Mouse (Mus musculus): Measurements from ENCODE around the gene Nipa1.
"Not testable (repeated sequence)": the region's sequence is repeated elsewhere in the genome, so short reads cannot be mapped to it uniquely, and the experiment has no call there.

Nipa1 gene

GRCm38 (mm10) chr7:56019930-56020253, at the start of gene Nipa1:
Gene Nipa1, minus strand, starts transcription at chr7:56019954.
- no peak for DNase-seq (ENCODE audit: low spot score)

GRCm38 (mm10) chr7:56066634-56067033, 46.9 kb upstream of the Nipa1 start:
- no peak for DNase-seq (ENCODE audit: low spot score)

DNA sequence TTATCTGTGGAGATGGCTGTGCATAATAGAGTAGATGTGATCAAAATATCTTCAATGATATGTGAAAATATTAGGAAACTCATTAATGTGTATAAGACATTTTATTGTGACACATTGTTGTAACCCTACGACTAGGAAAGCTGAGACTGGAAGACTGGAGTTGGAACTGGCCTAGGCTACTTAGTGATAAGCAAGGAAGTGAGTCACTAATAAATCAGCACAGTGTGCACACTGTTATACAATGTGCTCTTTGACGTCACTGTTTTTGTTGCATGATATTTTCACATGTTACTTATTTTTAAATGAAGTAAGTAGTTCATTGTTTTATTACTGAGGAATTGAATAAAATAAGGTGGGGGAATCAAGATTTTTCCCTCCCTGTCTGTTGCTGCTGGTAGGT, 46.4 kb upstream of the Nipa1 start:
- no peak for DNase-seq (ENCODE audit: low spot score)

GRCm38 (mm10) chr7:56064876-56065275, 45.1 kb upstream of the Nipa1 start:
- no peak for DNase-seq (ENCODE audit: low spot score)

- DNase-seq (ENCODE audit: low spot score) = no peak
These were observed 35.6 kb upstream of the Nipa1 start for GRCm38 (mm10) chr7:56055338-56055737.

- no peak for DNase-seq (ENCODE audit: low spot score)
These were observed 33.2 kb upstream of the Nipa1 start for GRCm38 (mm10) chr7:56052996-56053395.

DNA sequence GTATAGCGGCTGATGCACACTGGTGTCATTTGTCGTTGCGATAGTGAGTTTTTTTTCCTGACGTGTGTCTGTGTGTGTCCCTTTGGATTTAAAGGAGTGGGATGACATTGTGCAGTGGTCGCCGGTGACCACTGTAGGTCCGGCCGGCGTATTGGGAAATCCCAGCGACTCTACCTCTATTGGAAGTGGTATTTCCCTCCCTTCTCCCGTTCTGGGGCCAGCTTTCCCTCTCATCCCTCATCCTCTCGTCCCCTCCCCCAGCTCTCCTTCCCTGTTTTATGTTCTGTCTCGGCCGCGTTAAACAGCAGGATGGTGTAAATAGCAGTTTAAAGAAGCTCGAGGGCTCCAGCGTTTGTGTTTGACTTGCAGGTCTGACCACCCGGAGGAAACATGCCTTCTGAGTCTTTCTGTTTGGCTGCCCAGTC, 30.7 kb upstream of the Nipa1 start:
- no peak for DNase-seq (ENCODE audit: low spot score)

DNA sequence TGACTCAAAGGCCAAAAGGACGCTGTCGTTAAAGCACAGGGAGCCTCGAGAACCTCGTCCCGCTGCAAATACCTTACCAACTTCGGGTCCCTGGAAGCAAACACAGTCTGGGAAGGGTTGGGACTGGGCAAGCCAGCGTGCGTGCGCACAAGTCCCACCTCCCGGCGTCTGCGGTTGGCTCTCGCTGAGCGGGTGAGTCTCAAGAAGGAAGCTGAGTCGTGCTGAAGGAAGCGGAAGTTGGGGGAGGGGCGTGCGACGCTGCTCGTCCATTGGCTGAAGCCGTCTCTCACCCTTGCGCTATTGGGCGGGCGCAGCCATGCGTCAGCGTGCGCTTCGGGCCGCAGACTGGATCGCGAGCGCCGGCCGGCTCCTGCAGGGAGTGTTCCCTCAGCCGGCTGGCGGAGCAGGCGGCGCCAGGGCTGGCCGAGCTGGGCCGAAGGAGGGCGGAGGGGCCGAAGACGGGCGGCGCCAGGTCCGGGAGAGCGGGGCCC, 30.1 kb upstream of the Nipa1 start, which contains the start of gene Herc2:
Herc2 (plus strand) TSS at position 366 of the 491 bp plus-strand sequence.
- peak; percentile 95 for DNase-seq (ENCODE audit: low spot score)

DNA sequence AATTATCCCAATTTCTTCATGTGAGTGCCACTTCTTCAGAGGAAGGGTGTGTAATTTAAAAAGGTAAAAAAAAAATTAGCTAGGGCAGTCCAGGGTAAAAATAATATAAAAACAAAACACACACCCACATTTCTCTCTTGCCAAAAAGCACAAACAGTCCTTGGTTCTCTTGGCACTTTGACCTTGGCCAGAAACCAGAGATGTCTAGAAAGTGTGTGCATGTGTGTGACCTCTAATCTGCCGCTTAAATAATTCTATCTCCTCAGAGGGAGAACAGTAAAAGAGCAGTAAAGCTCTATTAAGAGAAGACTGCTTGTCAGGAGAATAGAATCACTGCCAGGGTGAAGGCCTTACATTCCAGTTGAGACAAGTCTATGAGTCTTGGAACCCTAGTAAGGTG, 27.4 kb upstream of the Nipa1 start:
- DNase-seq (ENCODE audit: low spot score) = no peak

DNA sequence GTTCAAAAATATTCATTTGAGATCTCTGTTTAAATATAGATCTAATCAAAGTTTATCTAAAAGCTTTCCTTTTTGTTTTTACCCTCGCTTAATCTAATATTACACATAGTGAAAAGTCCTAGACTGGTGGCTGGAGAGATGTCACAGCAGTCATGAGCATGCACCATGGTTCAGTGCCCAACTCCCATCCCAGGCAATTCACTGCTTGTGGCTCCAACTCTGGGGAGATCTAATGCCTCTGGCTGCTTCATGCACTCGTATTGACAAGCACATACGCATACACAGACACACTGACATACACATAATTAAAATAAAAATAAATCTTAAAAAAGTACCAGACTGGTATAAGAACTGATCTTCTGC, 24.5 kb upstream of the Nipa1 start:
- no peak for DNase-seq (ENCODE audit: low spot score)

DNA sequence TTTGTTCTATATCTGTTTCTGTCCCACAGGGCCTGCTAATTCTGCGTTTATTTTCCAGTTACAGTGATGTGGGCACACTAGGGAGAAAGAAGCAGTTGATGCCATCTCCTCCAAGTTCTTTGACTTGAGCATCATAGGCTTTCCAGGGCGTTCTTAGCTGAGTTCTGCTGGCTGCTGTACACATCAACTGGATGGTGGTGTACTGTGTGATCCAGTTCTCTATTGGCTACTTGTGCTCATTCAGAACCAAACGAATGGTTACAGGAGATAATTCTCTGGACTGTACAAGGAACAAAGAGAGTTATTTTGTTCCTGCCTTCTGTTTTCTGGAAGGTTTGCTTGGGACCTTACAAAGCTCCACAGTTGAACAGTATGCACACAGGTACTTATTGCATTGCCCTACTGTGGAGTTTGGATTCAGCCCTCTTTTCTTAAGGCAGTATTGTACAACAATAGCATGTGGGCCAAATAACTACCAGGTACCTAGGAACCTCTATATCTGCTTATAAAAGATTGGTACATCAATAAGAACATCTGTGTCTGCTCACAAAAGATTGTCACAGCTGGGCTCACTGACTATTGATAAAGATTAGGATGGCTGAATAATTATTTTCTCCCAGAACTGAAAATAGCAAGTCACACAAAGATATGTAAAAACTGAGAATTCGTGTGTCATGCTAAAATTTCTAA, 24.0 kb upstream of the Nipa1 start:
- no peak for DNase-seq (ENCODE audit: low spot score)

GRCm38 (mm10) chr7:56042353-56042752, 22.6 kb upstream of the Nipa1 start:
- DNase-seq (ENCODE audit: low spot score) = peak; percentile 42

- no peak for DNase-seq (ENCODE audit: low spot score)
These were observed 3.8 kb upstream of the Nipa1 start for GRCm38 (mm10) chr7:56023586-56023985.

DNA sequence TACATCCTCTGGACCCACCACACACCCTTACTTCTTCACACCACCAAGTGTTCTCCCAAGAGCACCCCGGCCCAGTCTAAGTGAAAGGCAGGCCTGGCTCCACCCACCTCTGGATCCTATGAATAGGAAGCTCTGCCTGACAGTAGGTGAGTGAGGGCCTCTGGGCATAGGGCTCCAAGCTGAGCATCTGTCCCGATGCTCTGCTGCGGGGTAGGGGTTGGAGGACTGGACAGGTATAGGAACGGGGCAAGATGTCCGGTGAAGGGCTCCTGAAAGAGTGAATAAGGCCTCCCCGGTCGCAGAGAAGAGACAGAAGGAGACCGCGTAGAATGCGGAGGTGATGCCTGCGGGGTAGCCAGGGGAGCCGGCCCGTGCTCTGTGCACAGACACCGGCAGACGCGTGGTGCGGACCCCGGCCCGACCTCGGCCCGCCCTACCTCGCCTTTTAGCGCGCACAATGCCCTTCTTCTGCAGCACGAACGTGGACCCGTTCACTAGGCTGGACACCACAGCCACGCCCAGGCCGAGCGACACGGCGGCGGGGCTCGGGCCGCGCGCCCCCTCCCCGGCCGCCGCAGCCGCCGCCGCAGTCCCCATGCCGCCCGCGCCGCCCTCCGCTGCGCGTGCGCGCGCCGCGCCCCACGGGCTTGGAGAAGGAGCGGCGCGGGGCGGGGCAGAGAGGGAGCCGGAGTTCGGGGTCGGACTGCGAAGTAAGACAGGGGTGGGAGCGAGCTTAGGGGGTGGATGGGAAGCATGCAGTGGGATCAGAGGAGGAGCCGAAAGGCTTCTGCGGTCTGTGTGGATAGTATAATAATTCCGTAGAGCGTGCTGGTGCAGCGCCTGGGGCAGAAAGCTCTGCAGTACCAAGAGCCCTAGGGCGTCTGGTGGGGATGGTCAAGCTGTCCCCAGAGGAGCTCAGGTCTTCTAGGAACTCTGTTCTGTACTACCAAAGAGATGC, 503 bp downstream of the Nipa1 start:
- DNase-seq (ENCODE audit: low spot score) = no peak

DNA sequence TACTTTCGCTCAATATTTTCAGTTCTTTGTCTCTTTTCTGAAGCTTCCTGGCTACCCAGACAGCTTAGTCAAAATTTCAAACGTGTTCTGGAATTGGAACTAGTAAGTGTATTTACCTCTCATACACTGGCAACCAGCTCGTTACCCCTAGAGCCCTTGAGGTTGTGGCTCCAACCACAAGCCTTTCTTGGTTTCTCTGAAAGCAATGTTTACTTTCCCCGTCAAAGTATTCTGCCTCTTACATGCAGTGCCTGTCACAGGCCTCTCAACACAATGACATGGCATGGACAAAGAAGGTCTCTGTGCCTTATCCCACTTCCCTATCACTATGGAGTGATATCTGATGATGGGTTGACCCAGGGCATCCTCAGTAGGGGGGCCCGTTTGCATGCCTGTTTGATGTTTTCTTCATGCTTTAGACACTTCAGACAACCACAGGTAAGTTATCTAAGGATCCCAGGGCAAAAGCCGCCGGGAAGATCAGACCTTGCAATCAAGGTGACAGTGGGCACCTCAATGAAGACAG, 1.2 kb downstream of the Nipa1 start:
- DNase-seq (ENCODE audit: low spot score) = no peak

DNA sequence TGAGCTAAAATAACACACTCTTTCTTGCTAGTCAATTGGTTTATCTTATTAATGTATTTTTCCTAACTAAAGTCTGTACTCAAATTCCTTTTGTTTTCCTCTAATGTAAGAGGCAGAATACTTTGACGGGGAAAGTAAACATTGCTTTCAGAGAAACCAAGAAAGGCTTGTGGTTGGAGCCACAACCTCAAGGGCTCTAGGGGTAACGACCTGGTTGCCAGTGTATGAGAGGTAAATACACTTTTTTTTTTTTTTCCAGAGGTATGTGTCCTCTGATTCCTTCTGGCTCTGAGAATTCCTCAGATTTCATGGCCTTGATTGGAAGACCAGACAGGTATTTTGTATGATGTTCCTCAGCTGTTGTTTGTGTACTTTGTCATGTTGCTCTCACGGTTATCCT, 2.0 kb downstream of the Nipa1 start:
- DNase-seq (ENCODE audit: low spot score) = no peak

GRCm38 (mm10) chr7:56015837-56016236, 3.9 kb downstream of the Nipa1 start:
- no peak for DNase-seq (ENCODE audit: low spot score)

- no peak for DNase-seq (ENCODE audit: low spot score)
These were observed 4.6 kb downstream of the Nipa1 start for GRCm38 (mm10) chr7:56015172-56015571.

- not testable (repeated sequence) for DNase-seq (ENCODE audit: low spot score)
These were observed 5.6 kb downstream of the Nipa1 start for GRCm38 (mm10) chr7:56014002-56014702.

GRCm38 (mm10) chr7:56013261-56014001, 6.3 kb downstream of the Nipa1 start:
- DNase-seq (ENCODE audit: low spot score) = no peak

GRCm38 (mm10) chr7:56011018-56011333, 8.8 kb downstream of the Nipa1 start:
- DNase-seq (ENCODE audit: low spot score) = no peak
